Mouse (Mus musculus): Measurements from ENCODE around the gene Tesmin. TPM values are rescaled to one million over a fixed set of nuclear protein-coding genes. Genes with fewer than 3 reads are reported as not detected.

Gene Tesmin
- polyA plus RNA-seq, 1 experiment from 2014 or later = 0.39 TPM

GRCm38 (mm10) chr19:3392384-3392783 is 3.7 kb downstream of the Tesmin start:
- H3K27ac ChIP-seq (ENCODE audit: low read depth) = no peak overlapping the region
- no peak for DNase-seq
- no peaks in the 10 kb centered on the region for H3K36me3 ChIP-seq (ENCODE audit: insufficient read depth)

GRCm38 (mm10) chr19:3394216-3394615 is 5.6 kb downstream of the Tesmin start:
- H3K4me2 ChIP-seq = no peak overlapping the region
- no peaks in the 10 kb centered on the region for H3K36me3 ChIP-seq (ENCODE audit: insufficient read depth)
- TF ChIP-seq CTCF (IDR thresholded peaks at IDR 0.05; ENCODE audit: low read depth) = no peak
- no peak for DNase-seq
- H3K9me3 ChIP-seq (ENCODE audit: low read depth, low read length) = peaks cover 4% of the 10 kb centered on the region; the same call in 1 of the 2 replicates
- H3K27ac ChIP-seq (ENCODE audit: low read depth) = no peak overlapping the region
- no peak for ATAC-seq (ENCODE audit: insufficient read depth)
- WGBS = 80% methylated on average over 3 of the region's 3 CpGs
- no peak overlapping the region for H3K4me3 ChIP-seq (ENCODE audit: low read depth, low read length)
- no peaks in the 10 kb centered on the region for H3K4me1 ChIP-seq (ENCODE audit: insufficient read depth)
- H3K9ac ChIP-seq = no peak overlapping the region
- no peaks in the 10 kb centered on the region for H3K27me3 ChIP-seq (ENCODE audit: insufficient read depth, low read length)

More at GRCm38 (mm10) chr19:3392384-3392783, 3.7 kb downstream of the Tesmin start:
- Histone ChIP-seq H3K4me3 (ENCODE audit: low read depth, low read length) (no peak overlapping the region), H3K4me1 (ENCODE audit: insufficient read depth) (no peaks in the 10 kb centered on the region), H3K4me2 (no peak overlapping the region), H3K9me3 (ENCODE audit: low read depth, low read length) (peaks cover 7% of the 10 kb centered on the region; the same call in 1 of the 2 replicates), H3K9ac (no peak overlapping the region), H3K27me3 (ENCODE audit: insufficient read depth, low read length) (no peaks in the 10 kb centered on the region)
- no peak for ATAC-seq (ENCODE audit: insufficient read depth)
- no peak for TF ChIP-seq CTCF (IDR thresholded peaks at IDR 0.05; ENCODE audit: low read depth)
- 29% methylated on average over 1 of the region's 1 CpGs for WGBS

GRCm38 (mm10) chr19:3400057-3400456 is 11.4 kb downstream of the Tesmin start:
- H3K4me1 ChIP-seq (ENCODE audit: insufficient read depth) = no peaks in the 10 kb centered on the region
- H3K36me3 ChIP-seq (ENCODE audit: insufficient read depth) = no peaks in the 10 kb centered on the region
- ATAC-seq (ENCODE audit: insufficient read depth) = no peak

GRCm38 (mm10) chr19:3401504-3401903 is 12.8 kb downstream of the Tesmin start:
- Histone ChIP-seq H3K27ac (ENCODE audit: low read depth) (no peak overlapping the region), H3K4me3 (ENCODE audit: low read depth, low read length) (no peak overlapping the region), H3K9me3 (ENCODE audit: low read depth, low read length) (no peaks in the 10 kb centered on the region), H3K36me3 (ENCODE audit: insufficient read depth) (no peaks in the 10 kb centered on the region), H3K4me1 (ENCODE audit: insufficient read depth) (no peaks in the 10 kb centered on the region), H3K4me2 (no peak overlapping the region), H3K9ac (no peak overlapping the region), H3K27me3 (ENCODE audit: insufficient read depth, low read length) (no peaks in the 10 kb centered on the region)
- 77% methylated on average over 7 of the region's 7 CpGs for WGBS
- ATAC-seq (ENCODE audit: insufficient read depth) (no peak), DNase-seq (no peak)
- no peak for TF ChIP-seq CTCF (IDR thresholded peaks at IDR 0.05; ENCODE audit: low read depth)

More at GRCm38 (mm10) chr19:3400057-3400456, 11.4 kb downstream of the Tesmin start:
- Histone ChIP-seq H3K9ac (no peak overlapping the region), H3K9me3 (ENCODE audit: low read depth, low read length) (no peaks in the 10 kb centered on the region), H3K4me3 (ENCODE audit: low read depth, low read length) (no peak overlapping the region), H3K27ac (ENCODE audit: low read depth) (no peak overlapping the region), H3K27me3 (ENCODE audit: insufficient read depth, low read length) (no peaks in the 10 kb centered on the region), H3K4me2 (no peak overlapping the region)
- TF ChIP-seq CTCF (IDR thresholded peaks at IDR 0.05; ENCODE audit: low read depth) = no peak
- WGBS = 76% methylated on average over 4 of the region's 4 CpGs
- no peak for DNase-seq

GRCm38 (mm10) chr19:3401943-3402342 is 13.3 kb downstream of the Tesmin start:
- TF ChIP-seq CTCF (IDR thresholded peaks at IDR 0.05; ENCODE audit: low read depth) = no peak
- WGBS = 42% methylated on average over 7 of the region's 7 CpGs

GRCm38 (mm10) chr19:3402390-3402789 is 13.7 kb downstream of the Tesmin start:
- H3K9ac ChIP-seq = no peak overlapping the region
- H3K27ac ChIP-seq (ENCODE audit: low read depth) = no peak overlapping the region
- no peak for TF ChIP-seq CTCF (IDR thresholded peaks at IDR 0.05; ENCODE audit: low read depth)
- H3K4me2 ChIP-seq = no peak overlapping the region
- ATAC-seq (ENCODE audit: insufficient read depth) = no peak
- H3K36me3 ChIP-seq (ENCODE audit: insufficient read depth) = no peaks in the 10 kb centered on the region
- no peaks in the 10 kb centered on the region for H3K4me1 ChIP-seq (ENCODE audit: insufficient read depth)
- WGBS = 78% methylated on average over 6 of the region's 6 CpGs
- H3K9me3 ChIP-seq (ENCODE audit: low read depth, low read length) = no peaks in the 10 kb centered on the region
- H3K4me3 ChIP-seq (ENCODE audit: low read depth, low read length) = no peak overlapping the region
- no peaks in the 10 kb centered on the region for H3K27me3 ChIP-seq (ENCODE audit: insufficient read depth, low read length)
- no peak for DNase-seq

More at GRCm38 (mm10) chr19:3401943-3402342, 13.3 kb downstream of the Tesmin start:
- no peaks in the 10 kb centered on the region for H3K36me3 ChIP-seq (ENCODE audit: insufficient read depth)
- ATAC-seq (ENCODE audit: insufficient read depth) (no peak), DNase-seq (no peak)
- no peaks in the 10 kb centered on the region for H3K4me1 ChIP-seq (ENCODE audit: insufficient read depth)
- no peak overlapping the region for H3K27ac ChIP-seq (ENCODE audit: low read depth)
- H3K27me3 ChIP-seq (ENCODE audit: insufficient read depth, low read length) = no peaks in the 10 kb centered on the region
- no peak overlapping the region for H3K4me2 ChIP-seq
- no peak overlapping the region for H3K4me3 ChIP-seq (ENCODE audit: low read depth, low read length)
- H3K9ac ChIP-seq = no peak overlapping the region
- H3K9me3 ChIP-seq (ENCODE audit: low read depth, low read length) = no peaks in the 10 kb centered on the region

- no peak overlapping the region for H3K4me3 ChIP-seq (ENCODE audit: low read depth, low read length)
- ATAC-seq (ENCODE audit: insufficient read depth) = no peak
- no peaks in the 10 kb centered on the region for H3K9me3 ChIP-seq (ENCODE audit: low read depth, low read length)
- H3K4me1 ChIP-seq (ENCODE audit: insufficient read depth) = no peaks in the 10 kb centered on the region
- WGBS = 79% methylated on average over 7 of the region's 7 CpGs
- H3K4me2 ChIP-seq = no peak overlapping the region
- H3K9ac ChIP-seq = no peak overlapping the region
- H3K36me3 ChIP-seq (ENCODE audit: insufficient read depth) = no peaks in the 10 kb centered on the region
- no peak overlapping the region for H3K27ac ChIP-seq (ENCODE audit: low read depth)
- no peak for TF ChIP-seq CTCF (IDR thresholded peaks at IDR 0.05; ENCODE audit: low read depth)
- DNase-seq = no peak
- no peaks in the 10 kb centered on the region for H3K27me3 ChIP-seq (ENCODE audit: insufficient read depth, low read length)
Measured at GRCm38 (mm10) chr19:3404030-3404429, 15.4 kb downstream of the Tesmin start.

Measured in lung, embryonic 14.5 days (tissue).